Mouse (Mus musculus) thymus, adult 2 months (tissue): ENCODE data around the gene Snd1. TPM values are rescaled to one million over a fixed set of nuclear protein-coding genes. Genes with fewer than 3 reads are reported as not detected.

ENCODE experiments used
- DNase-seq: peaks from one replicate; pipeline ENCODE4 v3.0.0; 2021
- H3K27ac ChIP-seq: fragments of 200-500 bp; 2 replicates; pipeline ENCODE4 v1.5.1; 2012; ENCODE audit warnings: low read length, control low read depth; ENCODE audit not compliant: control insufficient read depth, insufficient read depth
- H3K27me3 ChIP-seq: fragments of 200-500 bp; 2 replicates; pipeline ENCODE4 v1.6.1; 2012; ENCODE audit warnings: mild to moderate bottlenecking, low read length, moderate library complexity, mixed read lengths; ENCODE audit not compliant: control insufficient read depth, insufficient read depth
- H3K36me3 ChIP-seq: fragments of 200-500 bp; 2 replicates; pipeline ENCODE4 v1.6.1; 2012; ENCODE audit warnings: mild to moderate bottlenecking, low read length, moderate library complexity; ENCODE audit not compliant: control insufficient read depth, insufficient read depth
- H3K4me1 ChIP-seq: fragments of 200-500 bp; replicated peaks from 2 replicates; pipeline ENCODE4 v1.6.1; 2012; ENCODE audit warnings: low read length; ENCODE audit not compliant: control insufficient read depth, insufficient read depth
- H3K4me3 ChIP-seq: fragments of 200-500 bp; 2 replicates; pipeline ENCODE4 v1.5.1; 2012; ENCODE audit warnings: mild to moderate bottlenecking, low read length, control low read depth, moderate library complexity; ENCODE audit not compliant: control insufficient read depth, insufficient read depth
- CTCF ChIP-seq: fragments of 200-500 bp; IDR thresholded peaks from 2 replicates; pipeline ENCODE4 v1.5.1; 2012; ENCODE audit warnings: mild to moderate bottlenecking, control low read depth, low read length, moderate library complexity, borderline replicate concordance; ENCODE audit not compliant: control insufficient read depth, poor library complexity, insufficient read depth; ENCODE audit errors: extremely low read depth
- POLR2A ChIP-seq: fragments of 200-500 bp; IDR thresholded peaks from 2 replicates; pipeline ENCODE4 v1.6.1; 2012; ENCODE audit warnings: mild to moderate bottlenecking, low read length, control low read depth, moderate library complexity; ENCODE audit not compliant: control insufficient read depth, poor library complexity, insufficient read depth; ENCODE audit errors: extremely low read depth
- WGBS: fragments of 180-500 bp; shearing (Covaris S2); methylation state at CpG from one replicate; pipeline ENCODE4 v1.1.7; 2018; 5-methylcytosine and 5-hydroxymethylcytosine counted together
- polyA plus RNA-seq: library from polyadenylated mRNA; depleted of rRNA; stranded (reverse); fragments of >200 nt; gene quantifications from 2 replicates; pipeline ENCODE4 v1.2.3, GENCODE M21; 2012

Gene Snd1
- polyA plus RNA-seq, 1 experiment: 79.3 TPM

GRCm38 (mm10) chr6:28848285-28848794 lies 373.4 kb downstream of the Snd1 start:
- TF ChIP-seq CTCF (no peak), POLR2A (no peak)
- H3K27ac ChIP-seq: no peak overlapping the region
- WGBS: 89% methylated on average over 6 of the region's 6 CpGs
- H3K27me3 ChIP-seq: no peaks in the 10 kb centered on the region
- H3K4me3 ChIP-seq: no peak overlapping the region
- DNase-seq: no peak
- no peaks in the 10 kb centered on the region for H3K36me3 ChIP-seq
- H3K4me1 ChIP-seq: no peaks in the 10 kb centered on the region

GRCm38 (mm10) chr6:28848891-28849290 lies 374.0 kb downstream of the Snd1 start:
- Histone ChIP-seq H3K27ac (no peak overlapping the region), H3K36me3 (no peaks in the 10 kb centered on the region), H3K4me1 (no peaks in the 10 kb centered on the region), H3K27me3 (no peaks in the 10 kb centered on the region), H3K4me3 (no peak overlapping the region)
- no peak for DNase-seq
- TF ChIP-seq POLR2A: no peak
- TF ChIP-seq CTCF: no peak
- 88% methylated on average over 9 of the region's 9 CpGs for WGBS

GRCm38 (mm10) chr6:28849317-28849716 lies 374.4 kb downstream of the Snd1 start:
- 54% methylated on average over 3 of the region's 3 CpGs for WGBS
- Histone ChIP-seq H3K4me3 (no peak overlapping the region), H3K27ac (no peak overlapping the region), H3K36me3 (no peaks in the 10 kb centered on the region), H3K4me1 (no peaks in the 10 kb centered on the region), H3K27me3 (no peaks in the 10 kb centered on the region)
- TF ChIP-seq POLR2A (no peak), CTCF (no peak)
- DNase-seq: no peak

- 95% methylated on average over 9 of the region's 9 CpGs for WGBS
- no peak for DNase-seq
- Histone ChIP-seq H3K36me3 (no peaks in the 10 kb centered on the region), H3K27ac (no peak overlapping the region), H3K4me1 (no peaks in the 10 kb centered on the region), H3K4me3 (no peak overlapping the region), H3K27me3 (no peaks in the 10 kb centered on the region)
- TF ChIP-seq POLR2A: no peak
- no peak for TF ChIP-seq CTCF
Measured at GRCm38 (mm10) chr6:28850326-28850900, 375.5 kb downstream of the Snd1 start.

GRCm38 (mm10) chr6:28852342-28852741 lies 377.4 kb downstream of the Snd1 start:
- no peaks in the 10 kb centered on the region for H3K36me3 ChIP-seq
- TF ChIP-seq CTCF: no peak
- no peak for TF ChIP-seq POLR2A

GRCm38 (mm10) chr6:28853164-28853563 lies 378.2 kb downstream of the Snd1 start:
- H3K27me3 ChIP-seq: no peaks in the 10 kb centered on the region
- no peak overlapping the region for H3K4me3 ChIP-seq
- 78% methylated on average over 3 of the region's 3 CpGs for WGBS
- H3K36me3 ChIP-seq: no peaks in the 10 kb centered on the region
- no peaks in the 10 kb centered on the region for H3K4me1 ChIP-seq
- no peak for DNase-seq
- no peak overlapping the region for H3K27ac ChIP-seq
- TF ChIP-seq CTCF (no peak), POLR2A (no peak)

More at GRCm38 (mm10) chr6:28852342-28852741, 377.4 kb downstream of the Snd1 start:
- Histone ChIP-seq H3K27me3 (no peaks in the 10 kb centered on the region), H3K27ac (no peak overlapping the region), H3K4me1 (no peaks in the 10 kb centered on the region), H3K4me3 (no peak overlapping the region)
- no peak for DNase-seq
- 93% methylated on average over 7 of the region's 7 CpGs for WGBS
